Mouse (Mus musculus): ENCODE data around the gene Gm42906. TPM values are rescaled to one million over a fixed set of nuclear protein-coding genes. Genes with fewer than 3 reads are reported as not detected.

Gene Gm42906
- polyA plus RNA-seq, 1 experiment from 2014 or later, result not detected

- Histone ChIP-seq H3K27me3 (replicated peaks) (no peaks in the 10 kb centered on the region), H3K4me1 (no peaks in the 10 kb centered on the region), H3K27ac (no peak overlapping the region), H3K4me3 (no peak overlapping the region), H3K4me2 (replicated peaks) (no peak overlapping the region), H3K9ac (no peak overlapping the region), H3K36me3 (no peaks in the 10 kb centered on the region), H3K9me3 (no peaks in the 10 kb centered on the region)
- no peak for ATAC-seq (ENCODE audit: low FRiP score, low read depth)
- WGBS, result 92% methylated on average over 6 of the region's 6 CpGs
These were observed 150.0 kb downstream of the Gm42906 start for GRCm38 (mm10) chr5:151277927-151278326.

GRCm38 (mm10) chr5:151275986-151276385 lies 152.0 kb downstream of the Gm42906 start:
- ATAC-seq (ENCODE audit: low FRiP score, low read depth), result no peak
- Histone ChIP-seq H3K9me3 (no peaks in the 10 kb centered on the region), H3K4me3 (no peak overlapping the region), H3K27ac (no peak overlapping the region), H3K9ac (no peak overlapping the region), H3K27me3 (replicated peaks) (no peaks in the 10 kb centered on the region), H3K4me2 (replicated peaks) (no peak overlapping the region), H3K4me1 (no peaks in the 10 kb centered on the region), H3K36me3 (no peaks in the 10 kb centered on the region)
- WGBS, result 86% methylated on average over 2 of the region's 2 CpGs

GRCm38 (mm10) chr5:151274265-151274664 lies 153.7 kb downstream of the Gm42906 start:
- Histone ChIP-seq H3K36me3 (no peaks in the 10 kb centered on the region), H3K9ac (no peak overlapping the region), H3K4me3 (no peak overlapping the region), H3K27me3 (replicated peaks) (no peaks in the 10 kb centered on the region), H3K4me1 (no peaks in the 10 kb centered on the region), H3K4me2 (replicated peaks) (no peak overlapping the region), H3K27ac (no peak overlapping the region), H3K9me3 (no peaks in the 10 kb centered on the region)
- no peak for ATAC-seq (ENCODE audit: low FRiP score, low read depth)
- WGBS, result 76% methylated on average over 6 of the region's 6 CpGs

GRCm38 (mm10) chr5:151270815-151271214 lies 157.1 kb downstream of the Gm42906 start:
- H3K27me3 ChIP-seq (replicated peaks), result no peaks in the 10 kb centered on the region
- WGBS, result 89% methylated on average over 5 of the region's 5 CpGs
- no peaks in the 10 kb centered on the region for H3K9me3 ChIP-seq
- H3K9ac ChIP-seq, result no peak overlapping the region
- no peak for ATAC-seq (ENCODE audit: low FRiP score, low read depth)
- no peak overlapping the region for H3K27ac ChIP-seq
- no peak overlapping the region for H3K4me2 ChIP-seq (replicated peaks)
- H3K4me1 ChIP-seq, result no peaks in the 10 kb centered on the region
- no peaks in the 10 kb centered on the region for H3K36me3 ChIP-seq
- H3K4me3 ChIP-seq, result no peak overlapping the region

- no peaks in the 10 kb centered on the region for H3K36me3 ChIP-seq
- H3K9ac ChIP-seq, result no peak overlapping the region
- H3K4me3 ChIP-seq, result no peak overlapping the region
- no peaks in the 10 kb centered on the region for H3K27me3 ChIP-seq (replicated peaks)
- no peak overlapping the region for H3K4me2 ChIP-seq (replicated peaks)
- 84% methylated on average over 14 of the region's 14 CpGs for WGBS
- no peak for ATAC-seq (ENCODE audit: low FRiP score, low read depth)
- no peaks in the 10 kb centered on the region for H3K9me3 ChIP-seq
- no peak overlapping the region for H3K27ac ChIP-seq
- H3K4me1 ChIP-seq, result no peaks in the 10 kb centered on the region
These were observed 160.9 kb downstream of the Gm42906 start for GRCm38 (mm10) chr5:151266896-151267634.

- Histone ChIP-seq H3K9ac (no peak overlapping the region), H3K27me3 (replicated peaks) (no peaks in the 10 kb centered on the region), H3K4me3 (no peak overlapping the region), H3K4me1 (no peaks in the 10 kb centered on the region), H3K4me2 (replicated peaks) (no peak overlapping the region), H3K36me3 (no peaks in the 10 kb centered on the region), H3K9me3 (no peaks in the 10 kb centered on the region), H3K27ac (no peak overlapping the region)
- ATAC-seq (ENCODE audit: low FRiP score, low read depth), result no peak
- WGBS, result 86% methylated on average over 2 of the region's 2 CpGs
These were observed 166.4 kb downstream of the Gm42906 start for GRCm38 (mm10) chr5:151261558-151261957.

- no peaks in the 10 kb centered on the region for H3K27me3 ChIP-seq (replicated peaks)
- no peaks in the 10 kb centered on the region for H3K36me3 ChIP-seq
- H3K9ac ChIP-seq, result no peak overlapping the region
- H3K27ac ChIP-seq, result no peak overlapping the region
- no peak overlapping the region for H3K4me2 ChIP-seq (replicated peaks)
- H3K4me3 ChIP-seq, result no peak overlapping the region
- ATAC-seq (ENCODE audit: low FRiP score, low read depth), result no peak
- no peaks in the 10 kb centered on the region for H3K9me3 ChIP-seq
- peaks cover 19% of the 10 kb centered on the region for H3K4me1 ChIP-seq
- WGBS, result 68% methylated on average over 8 of the region's 8 CpGs
These were observed 175.8 kb downstream of the Gm42906 start for GRCm38 (mm10) chr5:151252213-151252612.

- Histone ChIP-seq H3K27ac (no peak overlapping the region), H3K9ac (no peak overlapping the region), H3K27me3 (replicated peaks) (no peaks in the 10 kb centered on the region), H3K4me1 (peaks cover 24% of the 10 kb centered on the region), H3K4me2 (replicated peaks) (no peak overlapping the region), H3K36me3 (no peaks in the 10 kb centered on the region), H3K4me3 (no peak overlapping the region), H3K9me3 (no peaks in the 10 kb centered on the region)
- no peak for ATAC-seq (ENCODE audit: low FRiP score, low read depth)
- WGBS, result 89% methylated on average over 8 of the region's 8 CpGs
These were observed 176.3 kb downstream of the Gm42906 start for GRCm38 (mm10) chr5:151251656-151252055.

- Histone ChIP-seq H3K36me3 (no peaks in the 10 kb centered on the region), H3K9me3 (no peaks in the 10 kb centered on the region), H3K4me2 (replicated peaks) (no peak overlapping the region), H3K4me1 (peaks cover 25% of the 10 kb centered on the region), H3K27me3 (replicated peaks) (no peaks in the 10 kb centered on the region), H3K27ac (no peak overlapping the region), H3K9ac (no peak overlapping the region), H3K4me3 (no peak overlapping the region)
- peak; percentile 45; the same call in 1 of the 2 replicates for ATAC-seq (ENCODE audit: low FRiP score, low read depth)
- WGBS, result 42% methylated on average over 10 of the region's 10 CpGs
These were observed 179.0 kb downstream of the Gm42906 start for GRCm38 (mm10) chr5:151248671-151249620.

GRCm38 (mm10) chr5:151248084-151248483 lies 179.9 kb downstream of the Gm42906 start:
- Histone ChIP-seq H3K9ac (no peak overlapping the region), H3K4me2 (replicated peaks) (no peak overlapping the region), H3K4me1 (peaks cover 25% of the 10 kb centered on the region), H3K4me3 (no peak overlapping the region), H3K36me3 (no peaks in the 10 kb centered on the region), H3K9me3 (no peaks in the 10 kb centered on the region), H3K27ac (no peak overlapping the region), H3K27me3 (replicated peaks) (no peaks in the 10 kb centered on the region)
- WGBS, result 29% methylated on average over 2 of the region's 2 CpGs
- no peak for ATAC-seq (ENCODE audit: low FRiP score, low read depth)

- Histone ChIP-seq H3K4me3 (no peak overlapping the region), H3K4me1 (peaks cover 25% of the 10 kb centered on the region), H3K4me2 (replicated peaks) (no peak overlapping the region), H3K9ac (no peak overlapping the region), H3K36me3 (no peaks in the 10 kb centered on the region), H3K9me3 (no peaks in the 10 kb centered on the region), H3K27ac (no peak overlapping the region), H3K27me3 (replicated peaks) (no peaks in the 10 kb centered on the region)
- WGBS, result 49% methylated on average over 11 of the region's 11 CpGs
- ATAC-seq (ENCODE audit: low FRiP score, low read depth), result no peak
These were observed 180.7 kb downstream of the Gm42906 start for GRCm38 (mm10) chr5:151247115-151247875.

GRCm38 (mm10) chr5:151246287-151246686 lies 181.7 kb downstream of the Gm42906 start:
- ATAC-seq (ENCODE audit: low FRiP score, low read depth), result no peak
- Histone ChIP-seq H3K4me1 (peaks cover 25% of the 10 kb centered on the region), H3K9ac (no peak overlapping the region), H3K9me3 (no peaks in the 10 kb centered on the region), H3K36me3 (no peaks in the 10 kb centered on the region), H3K27ac (no peak overlapping the region), H3K4me3 (no peak overlapping the region), H3K27me3 (replicated peaks) (no peaks in the 10 kb centered on the region), H3K4me2 (replicated peaks) (no peak overlapping the region)
- 74% methylated on average over 2 of the region's 2 CpGs for WGBS

All from neural tube, embryonic 12.5 days (tissue).